Mouse (Mus musculus): Measurements from ENCODE around the gene Fetub. TPM values are rescaled to one million over a fixed set of nuclear protein-coding genes. Genes with fewer than 3 reads are reported as not detected.

Gene Fetub
- polyA plus RNA-seq, 1 experiment from 2014 or later = 1.5 TPM

- no peak for DNase-seq (ENCODE audit: low spot score)
Observed at GRCm38 (mm10) chr16:22962256-22962655, 44.1 kb downstream of the Fetub start.

- no peak for DNase-seq (ENCODE audit: low spot score)
Observed at GRCm38 (mm10) chr16:22963293-22963692, 45.2 kb downstream of the Fetub start.

GRCm38 (mm10) chr16:22967383-22968030 is 49.4 kb downstream of the Fetub start:
- DNase-seq (ENCODE audit: low spot score) = no peak

Other genes with a start within 250 kb of the Fetub start
- 0.38 TPM in 1 of 2 replicates, not detected in the other for gene Crygs, start 106.8 kb upstream of the Fetub start, polyA plus RNA-seq (2015; fragmentation: Nextera tagmentation; extraction: Ambion mirVana)
- 21.1 and 21.8 TPM in 2 replicates for gene Tbccd1, start 60.7 kb upstream of the Fetub start, polyA plus RNA-seq (2015; fragmentation: Nextera tagmentation; extraction: Ambion mirVana)
- gene Dnajb11, start 60.5 kb upstream of the Fetub start, polyA plus RNA-seq (2015; fragmentation: Nextera tagmentation; extraction: Ambion mirVana) = 93.9 and 101 TPM in 2 replicates
- 0.55 TPM in 1 of 2 replicates, not detected in the other for gene Ahsg, start 27.1 kb upstream of the Fetub start, polyA plus RNA-seq (2015; fragmentation: Nextera tagmentation; extraction: Ambion mirVana)
- not detected in 2 replicates for gene Hrg, start 32.7 kb downstream of the Fetub start, polyA plus RNA-seq (2015; fragmentation: Nextera tagmentation; extraction: Ambion mirVana)
- 0.35 and 0.55 TPM in 2 replicates for gene Kng2, start 111.1 kb downstream of the Fetub start, polyA plus RNA-seq (2015; fragmentation: Nextera tagmentation; extraction: Ambion mirVana)
- 0.17 and 0.76 TPM in 2 replicates for gene Kng1, start 139.5 kb downstream of the Fetub start, polyA plus RNA-seq (2015; fragmentation: Nextera tagmentation; extraction: Ambion mirVana)
- 142 and 150 TPM in 2 replicates for gene Eif4a2, start 189.1 kb downstream of the Fetub start, polyA plus RNA-seq (2015; fragmentation: Nextera tagmentation; extraction: Ambion mirVana)
- gene Rfc4, start 209.4 kb downstream of the Fetub start, polyA plus RNA-seq (2015; fragmentation: Nextera tagmentation; extraction: Ambion mirVana) = 158 and 177 TPM in 2 replicates
- gene Adipoq, start 228.2 kb downstream of the Fetub start, polyA plus RNA-seq (2015; fragmentation: Nextera tagmentation; extraction: Ambion mirVana) = 0.69 and 4.6 TPM in 2 replicates

All from thymus, postnatal 0 days (tissue).